In the genomic region with DNA sequence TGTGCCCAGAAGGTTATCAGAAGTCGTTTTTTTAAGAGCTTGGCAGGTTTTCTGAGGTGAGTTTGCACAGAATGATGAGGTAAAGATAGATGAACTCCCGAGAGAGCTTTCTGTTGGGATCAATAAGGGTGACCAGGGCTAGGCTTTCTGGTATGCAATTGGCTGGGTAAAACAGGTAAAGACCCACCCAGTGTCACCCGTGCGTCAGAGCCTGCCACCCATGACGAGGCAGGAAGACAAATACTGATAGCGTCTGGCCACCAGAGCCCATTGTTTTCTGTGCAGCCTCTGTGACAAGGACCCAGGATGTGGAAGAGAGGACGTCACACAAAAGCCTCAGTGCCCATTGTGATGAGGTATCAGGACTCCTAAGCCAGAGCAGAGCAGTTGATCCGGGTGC, we compare ENCODE assay signal across 23 mouse cellular contexts. TPM values are rescaled to one million over a fixed set of nuclear protein-coding genes. Genes with fewer than 3 reads are reported as not detected.
DNase-seq lines count a peak whose midpoint lies in the region; ATAC-seq lines count a peak whose summit lies in the region.
"Had no signal": no experiment of that assay in that cellular context is flagged by ENCODE, and none has a peak within 500 bp of the region (broad histone marks: within the 10 kb centered on the region; RNA-seq: fewer than 3 reads in every experiment).

No protein-coding gene starts in this region.

- H3K27ac ChIP-seq in heart, embryonic 10.5 days, result peak overlapping the region; percentile 85
- peak overlapping the region; percentile 42; the same call in 1 of the 2 replicates for H3K27ac ChIP-seq in hindbrain, embryonic 10.5 days
- no peak overlapping the region for H3K27ac ChIP-seq in hindbrain, embryonic 14.5 days
- H3K27ac ChIP-seq in midbrain, embryonic 10.5 days (replicated peaks), result peak overlapping the region; percentile 57; the same call in 1 of the 2 replicates
- no peak overlapping the region for H3K27ac ChIP-seq in midbrain, embryonic 15.5 days
- no peak overlapping the region for H3K27ac ChIP-seq in kidney, embryonic 14.5 days (ENCODE audit: low read depth, low read length)
- H3K27ac ChIP-seq: forebrain, embryonic 15.5 days; hindbrain, embryonic 15.5 days had no signal

- no peaks in the 10 kb centered on the region for H3K9me3 ChIP-seq in heart, embryonic 10.5 days
- no peaks in the 10 kb centered on the region for H3K9me3 ChIP-seq in hindbrain, embryonic 10.5 days
- no peaks in the 10 kb centered on the region for H3K9me3 ChIP-seq in hindbrain, embryonic 14.5 days (ENCODE audit: control insufficient read depth, low read length)
- no peaks in the 10 kb centered on the region for H3K9me3 ChIP-seq in midbrain, embryonic 10.5 days (replicated peaks)
- H3K9me3 ChIP-seq in midbrain, embryonic 15.5 days, result no peaks in the 10 kb centered on the region
- H3K9me3 ChIP-seq in kidney, embryonic 14.5 days (ENCODE audit: control insufficient read depth, low read length), result no peaks in the 10 kb centered on the region
- H3K9me3 ChIP-seq: embryonic facial prominence, embryonic 12.5 days; forebrain, embryonic 15.5 days; G1E; heart, embryonic 15.5 days; hindbrain, embryonic 15.5 days had no signal

- WGBS in heart, embryonic 10.5 days, result 37% methylated on average over 8 of the region's 8 CpGs
- WGBS in hindbrain, embryonic 10.5 days, result 40% methylated on average over 8 of the region's 8 CpGs
- 30% methylated on average over 8 of the region's 8 CpGs for WGBS in hindbrain, embryonic 14.5 days
- 27% methylated on average over 8 of the region's 8 CpGs for WGBS in midbrain, embryonic 10.5 days
- 25% methylated on average over 8 of the region's 8 CpGs for WGBS in midbrain, embryonic 15.5 days
- WGBS in kidney, embryonic 14.5 days, result 60% methylated on average over 8 of the region's 8 CpGs

- no peak overlapping the region for H3K9ac ChIP-seq in hindbrain, embryonic 14.5 days
- H3K9ac ChIP-seq in midbrain, embryonic 15.5 days, result no peak overlapping the region
- no peak overlapping the region for H3K9ac ChIP-seq in kidney, embryonic 14.5 days (ENCODE audit: low read depth, low read length)
- H3K9ac ChIP-seq: embryonic facial prominence, embryonic 12.5 days; forebrain, embryonic 15.5 days; heart, embryonic 15.5 days; hindbrain, embryonic 15.5 days had no signal

- peaks cover 64% of the 10 kb centered on the region for H3K4me1 ChIP-seq in heart, embryonic 10.5 days
- peaks cover 32% of the 10 kb centered on the region for H3K4me1 ChIP-seq in hindbrain, embryonic 10.5 days (replicated peaks)
- no peaks in the 10 kb centered on the region for H3K4me1 ChIP-seq in hindbrain, embryonic 14.5 days (replicated peaks; ENCODE audit: control insufficient read depth, insufficient read depth, low read length)
- H3K4me1 ChIP-seq in midbrain, embryonic 10.5 days, result peaks cover 25% of the 10 kb centered on the region
- H3K4me1 ChIP-seq in midbrain, embryonic 15.5 days, result 0 out of 2 replicates have a peak, but pooled peaks cover 8% of the 10 kb centered on the region
- no peaks in the 10 kb centered on the region for H3K4me1 ChIP-seq in kidney, embryonic 14.5 days (ENCODE audit: control insufficient read depth, insufficient read depth, low read length)

- H3K4me2 ChIP-seq in hindbrain, embryonic 14.5 days (replicated peaks), result no peak overlapping the region
- H3K4me2 ChIP-seq in midbrain, embryonic 15.5 days, result no peak overlapping the region
- H3K4me2 ChIP-seq in kidney, embryonic 14.5 days (replicated peaks; ENCODE audit: low read depth, low read length), result no peak overlapping the region
- H3K4me2 ChIP-seq: embryonic facial prominence, embryonic 12.5 days; forebrain, embryonic 15.5 days; heart, embryonic 15.5 days; hindbrain, embryonic 15.5 days had no signal

- intact Hi-C loops in heart, postnatal 25 days (cut with DNase I), result loop anchor here (5.0 to 10.0 kb wide), 2 partner anchors 118 to 160 kb away; partner anchors contain the start of gene Ephb3
- intact Hi-C loops in gastrocnemius, postnatal 36 days (cut with DNase I), result loop anchor here (10.0 kb wide), 1 partner anchor 580 kb away; no protein-coding TSS in a partner anchor

- H3K27me3 ChIP-seq in heart, embryonic 10.5 days (ENCODE audit: insufficient read depth, poor library complexity, severe bottlenecking), result no peaks in the 10 kb centered on the region
- peaks cover 11% of the 10 kb centered on the region; the same call in 1 of the 2 replicates for H3K27me3 ChIP-seq in hindbrain, embryonic 10.5 days (ENCODE audit: insufficient read depth, poor library complexity, severe bottlenecking)
- no peaks in the 10 kb centered on the region for H3K27me3 ChIP-seq in hindbrain, embryonic 14.5 days (ENCODE audit: control insufficient read depth, insufficient read depth, low read length)
- H3K27me3 ChIP-seq in midbrain, embryonic 10.5 days (ENCODE audit: low read depth, poor library complexity, severe bottlenecking), result peaks cover 25% of the 10 kb centered on the region
- H3K27me3 ChIP-seq in midbrain, embryonic 15.5 days (replicated peaks), result no peaks in the 10 kb centered on the region
- H3K27me3 ChIP-seq in kidney, embryonic 14.5 days (ENCODE audit: control insufficient read depth, insufficient read depth, low read length), result no peaks in the 10 kb centered on the region
- H3K27me3 ChIP-seq: embryonic facial prominence, embryonic 12.5 days; forebrain, embryonic 15.5 days; heart, embryonic 15.5 days; hindbrain, embryonic 15.5 days had no signal

- H3K4me3 ChIP-seq in heart, embryonic 10.5 days, result no peak overlapping the region
- H3K4me3 ChIP-seq in hindbrain, embryonic 10.5 days, result no peak overlapping the region
- H3K4me3 ChIP-seq in hindbrain, embryonic 14.5 days (replicated peaks; ENCODE audit: low read length), result no peak overlapping the region
- H3K4me3 ChIP-seq in midbrain, embryonic 10.5 days, result no peak overlapping the region
- H3K4me3 ChIP-seq in midbrain, embryonic 15.5 days, result no peak overlapping the region
- H3K4me3 ChIP-seq in kidney, embryonic 14.5 days (ENCODE audit: low read length), result no peak overlapping the region
- H3K4me3 ChIP-seq: embryonic facial prominence, embryonic 12.5 days; forebrain, embryonic 15.5 days; heart, embryonic 15.5 days; hindbrain, embryonic 15.5 days had no signal

- ATAC-seq in hindbrain, embryonic 14.5 days (ENCODE audit: low FRiP score), result no peak
- no peak for ATAC-seq in midbrain, embryonic 15.5 days (replicated peaks)
- no peak for ATAC-seq in kidney, embryonic 14.5 days (ENCODE audit: low FRiP score, low TSS enrichment)
- ATAC-seq: CD4-positive, CD25-positive, alpha-beta regulatory T cell, adult 4 months; forebrain, embryonic 15.5 days; inflammation-experienced regulatory T-cells, adult 6 months had no signal

- DNase-seq in heart, embryonic 10.5 days (ENCODE audit: low spot score), result no peak
- no peak for DNase-seq in heart, postnatal 25 days (ENCODE audit: low spot score)
- DNase-seq in hindbrain, embryonic 10.5 days (ENCODE audit: low spot score), result no peak
- no peak for DNase-seq in hindbrain, embryonic 14.5 days (ENCODE audit: low spot score)
- no peak for DNase-seq in midbrain, embryonic 10.5 days (ENCODE audit: low spot score)
- DNase-seq in gastrocnemius, postnatal 36 days, result no peak
- DNase-seq: adrenal gland, adult 8-10 months; adrenal gland, postnatal 36 days; B cell, adult 2 months; cerebellum, adult 2 months; cerebellum, postnatal 10 days; embryo, embryonic 11 days; heart, adult 18-20 months; heart, postnatal 36 days had no signal

- no peaks in the 10 kb centered on the region for H3K36me3 ChIP-seq in heart, embryonic 10.5 days
- no peaks in the 10 kb centered on the region for H3K36me3 ChIP-seq in hindbrain, embryonic 10.5 days
- no peaks in the 10 kb centered on the region for H3K36me3 ChIP-seq in hindbrain, embryonic 14.5 days (replicated peaks; ENCODE audit: control insufficient read depth, insufficient read depth)
- no peaks in the 10 kb centered on the region for H3K36me3 ChIP-seq in midbrain, embryonic 10.5 days
- H3K36me3 ChIP-seq in midbrain, embryonic 15.5 days (replicated peaks), result no peaks in the 10 kb centered on the region
- no peaks in the 10 kb centered on the region for H3K36me3 ChIP-seq in kidney, embryonic 14.5 days (ENCODE audit: control insufficient read depth, insufficient read depth, low read length)
- H3K36me3 ChIP-seq: embryonic facial prominence, embryonic 12.5 days; forebrain, embryonic 15.5 days; G1E; heart, embryonic 15.5 days; hindbrain, embryonic 15.5 days had no signal

RNA-seq across cellular contexts. Expression of gene Vps8, which starts 58.0 kb away (rescaled TPM):
- polyA plus RNA-seq in heart, embryonic 10.5 days (2016; fragmentation: Nextera tagmentation; extraction: Ambion mirVana), result 20.6 and 31.5 TPM in 2 replicates
- 10 to 100 TPM; 21.4 to 24.4 TPM for total RNA-seq in heart, postnatal 25 days (2021)
- polyA plus RNA-seq in hindbrain, embryonic 10.5 days (2016; fragmentation: Nextera tagmentation; extraction: Ambion mirVana), result 23.7 and 23.8 TPM in 2 replicates
- polyA plus RNA-seq in hindbrain, embryonic 14.5 days (2014; fragmentation: Nextera tagmentation; extraction: Ambion mirVana), result 37.0 and 40.7 TPM in 2 replicates
- polyA plus RNA-seq in midbrain, embryonic 10.5 days (2016; fragmentation: Nextera tagmentation; extraction: Ambion mirVana), result 18.9 and 23.1 TPM in 2 replicates
- 37.5 and 40.2 TPM in 2 replicates for polyA plus RNA-seq in midbrain, embryonic 15.5 days (2015; fragmentation: Nextera tagmentation; extraction: Ambion mirVana)
- total RNA-seq in gastrocnemius, postnatal 36 days (2021), result 1 to 10 TPM; 5.9 to 7.7 TPM
- 6.1 and 14.2 TPM in 2 replicates for polyA plus RNA-seq in kidney, embryonic 14.5 days (2014; fragmentation: Nextera tagmentation; extraction: Ambion mirVana)

Comparison
In these comparisons a context has a peak if more than half of its experiments do, and no peak if none do; other contexts are left out.
1. H3K27ac ChIP-seq: peak in heart, embryonic 10.5 days (single experiment), hindbrain, embryonic 10.5 days (single experiment) and midbrain, embryonic 10.5 days (single experiment); none in hindbrain, embryonic 14.5 days (single experiment), midbrain, embryonic 15.5 days (single experiment) and kidney, embryonic 14.5 days (single experiment).